Mouse (Mus musculus) intestine, postnatal 0 days (tissue): ENCODE data around the gene Itgav. TPM values are rescaled to one million over a fixed set of nuclear protein-coding genes. Genes with fewer than 3 reads are reported as not detected.

Source experiments
- ATAC-seq: fragments of 200-750 bp; cut with Nextera tagmentation; 2 replicates; pipeline ENCODE4 v1.8.0; 2017; ENCODE audit warnings: mild to moderate bottlenecking, moderate TSS enrichment, moderate library complexity
- H3K27ac ChIP-seq: fragments of 300-500 bp; sonication (generic); 2 replicates; pipeline ENCODE4 v1.5.1; 2014; ENCODE audit warnings: mild to moderate bottlenecking, low read depth, low read length, moderate library complexity
- H3K27me3 ChIP-seq: fragments of 300-500 bp; sonication (generic); replicated peaks from 2 replicates; pipeline ENCODE4 v1.6.1; 2014; ENCODE audit warnings: low read length, mixed read lengths; ENCODE audit not compliant: control insufficient read depth, insufficient read depth
- H3K36me3 ChIP-seq: fragments of 300-500 bp; sonication (generic); 2 replicates; pipeline ENCODE4 v1.6.1; 2014; ENCODE audit warnings: mild to moderate bottlenecking, moderate library complexity; ENCODE audit not compliant: control insufficient read depth, insufficient read depth
- H3K4me1 ChIP-seq: fragments of 300-500 bp; sonication (generic); replicated peaks from 2 replicates; pipeline ENCODE4 v1.6.1; 2014; ENCODE audit warnings: antibody characterized with exemption, low read length, mixed read lengths; ENCODE audit not compliant: control insufficient read depth, insufficient read depth
- H3K4me2 ChIP-seq: fragments of 300-500 bp; sonication (generic); replicated peaks from 2 replicates; pipeline ENCODE4 v1.6.1; 2014; ENCODE audit warnings: low read depth, mild to moderate bottlenecking, moderate library complexity
- H3K4me3 ChIP-seq: fragments of 300-500 bp; sonication (generic); 2 replicates; pipeline ENCODE4 v1.5.1; 2014; ENCODE audit warnings: low read depth, low read length
- H3K9ac ChIP-seq: fragments of 300-500 bp; sonication (generic); 2 replicates; pipeline ENCODE4 v1.6.1; 2014; ENCODE audit warnings: mild to moderate bottlenecking, low read depth, low read length
- H3K9me3 ChIP-seq: fragments of 300-500 bp; sonication (generic); 2 replicates; pipeline ENCODE4 v1.6.1; 2016; ENCODE audit warnings: mixed run types; ENCODE audit not compliant: control insufficient read depth
- CTCF ChIP-seq: sonication (generic); IDR thresholded peaks from 2 replicates; pipeline ENCODE4 v1.5.1; 2016; ENCODE audit warnings: low read depth, mild to moderate bottlenecking, control low read depth, antibody characterized with exemption, moderate library complexity
- WGBS: fragments of 180-500 bp; shearing (Covaris S2); extraction: QIAGEN DNeasy Blood & Tissue Kit; methylation state at CpG from one replicate; pipeline ENCODE4 v1.1.7; 2014; 5-methylcytosine and 5-hydroxymethylcytosine counted together
- polyA plus RNA-seq: library from polyadenylated mRNA; unstranded; fragments of >200 nt; fragmentation: Nextera tagmentation; extraction: Ambion mirVana; gene quantifications from 2 replicates; pipeline ENCODE4 v1.2.1, GENCODE M21; 2015

The Itgav gene
- polyA plus RNA-seq, 1 experiment from 2014 or later = 86.6 TPM

GRCm38 (mm10) chr2:83721635-83722034 lies 2.6 kb upstream of the Itgav start:
- ATAC-seq = no peak
- Histone ChIP-seq H3K27ac (no peak overlapping the region), H3K27me3 (no peaks in the 10 kb centered on the region), H3K4me3 (no peak overlapping the region), H3K9ac (no peak overlapping the region), H3K36me3 (no peaks in the 10 kb centered on the region), H3K4me1 (no peaks in the 10 kb centered on the region), H3K4me2 (no peak overlapping the region), H3K9me3 (no peaks in the 10 kb centered on the region)
- whole genome bisulfite sequencing = 86% methylated on average over 3 of the region's 3 CpGs
- TF ChIP-seq CTCF = no peak

- Histone ChIP-seq H3K27ac (no peak overlapping the region), H3K9ac (no peak overlapping the region), H3K36me3 (no peaks in the 10 kb centered on the region), H3K4me2 (no peak overlapping the region), H3K27me3 (no peaks in the 10 kb centered on the region), H3K4me1 (no peaks in the 10 kb centered on the region), H3K4me3 (no peak overlapping the region), H3K9me3 (no peaks in the 10 kb centered on the region)
- no peak for ATAC-seq
- TF ChIP-seq CTCF = no peak
Measured at GRCm38 (mm10) chr2:83722936-83723335, 1.3 kb upstream of the Itgav start.

- Histone ChIP-seq H3K4me2 (peak overlapping the region; percentile 88), H3K4me1 (no peaks in the 10 kb centered on the region), H3K9ac (peak overlapping the region; percentile 95; the same call in 1 of the 2 replicates), H3K27me3 (no peaks in the 10 kb centered on the region), H3K4me3 (peak overlapping the region; percentile 92), H3K36me3 (no peaks in the 10 kb centered on the region), H3K9me3 (no peaks in the 10 kb centered on the region), H3K27ac (peak overlapping the region; percentile 97; the same call in 1 of the 2 replicates)
- WGBS = 44% methylated on average over 2 of the region's 2 CpGs
- no peak for ATAC-seq
- no peak for TF ChIP-seq CTCF
Measured at GRCm38 (mm10) chr2:83723346-83723745, 851 bp upstream of the Itgav start.

- Histone ChIP-seq H3K4me3 (peak overlapping the region; percentile 92), H3K36me3 (no peaks in the 10 kb centered on the region; the same call in 1 of the 2 replicates), H3K27ac (peak overlapping the region; percentile 97), H3K27me3 (no peaks in the 10 kb centered on the region), H3K9me3 (no peaks in the 10 kb centered on the region), H3K9ac (peak overlapping the region; percentile 95), H3K4me2 (peak overlapping the region; percentile 88), H3K4me1 (no peaks in the 10 kb centered on the region)
- no peak for TF ChIP-seq CTCF
- ATAC-seq = peak; percentile 42
- WGBS = 4% methylated on average over 40 of the region's 44 CpGs
Measured at GRCm38 (mm10) chr2:83724827-83725730, 882 bp downstream of the Itgav start.

- no peak for TF ChIP-seq CTCF
- no peak overlapping the region for H3K27ac ChIP-seq
- H3K9me3 ChIP-seq = no peaks in the 10 kb centered on the region
- H3K9ac ChIP-seq = no peak overlapping the region
- H3K27me3 ChIP-seq = no peaks in the 10 kb centered on the region
- ATAC-seq = no peak
- peak overlapping the region; percentile 92 for H3K4me3 ChIP-seq
- H3K36me3 ChIP-seq = no peaks in the 10 kb centered on the region; the same call in none of the 2 replicates
- WGBS = 49% methylated on average over 4 of the region's 4 CpGs
- no peaks in the 10 kb centered on the region for H3K4me1 ChIP-seq
- peak overlapping the region; percentile 88 for H3K4me2 ChIP-seq
Measured at GRCm38 (mm10) chr2:83725796-83726195, 1.6 kb downstream of the Itgav start.

GRCm38 (mm10) chr2:83728238-83728682 lies 4.1 kb downstream of the Itgav start:
- Histone ChIP-seq H3K4me1 (no peaks in the 10 kb centered on the region), H3K4me3 (no peak overlapping the region), H3K9ac (no peak overlapping the region), H3K27ac (no peak overlapping the region), H3K4me2 (no peak overlapping the region), H3K36me3 (no peaks in the 10 kb centered on the region; the same call in none of the 2 replicates), H3K27me3 (no peaks in the 10 kb centered on the region), H3K9me3 (no peaks in the 10 kb centered on the region)
- WGBS = 59% methylated on average over 4 of the region's 4 CpGs
- no peak for ATAC-seq
- TF ChIP-seq CTCF = no peak
